Mouse (Mus musculus) liver, adult 2 months (tissue): ENCODE results near the gene Raly.

ENCODE experiments used
- CTCF ChIP-seq: fragments of 200-500 bp; IDR thresholded peaks from 2 replicates; pipeline ENCODE4 v1.5.1; 2011; ENCODE audit warnings: low read depth, low read length, control low read depth
- POLR2A ChIP-seq: fragments of 200-500 bp; IDR thresholded peaks from 2 replicates; pipeline ENCODE4 v1.6.1; 2011; ENCODE audit warnings: low read length, control low read depth; ENCODE audit not compliant: insufficient read depth; ENCODE audit errors: extremely low read depth

DNA sequence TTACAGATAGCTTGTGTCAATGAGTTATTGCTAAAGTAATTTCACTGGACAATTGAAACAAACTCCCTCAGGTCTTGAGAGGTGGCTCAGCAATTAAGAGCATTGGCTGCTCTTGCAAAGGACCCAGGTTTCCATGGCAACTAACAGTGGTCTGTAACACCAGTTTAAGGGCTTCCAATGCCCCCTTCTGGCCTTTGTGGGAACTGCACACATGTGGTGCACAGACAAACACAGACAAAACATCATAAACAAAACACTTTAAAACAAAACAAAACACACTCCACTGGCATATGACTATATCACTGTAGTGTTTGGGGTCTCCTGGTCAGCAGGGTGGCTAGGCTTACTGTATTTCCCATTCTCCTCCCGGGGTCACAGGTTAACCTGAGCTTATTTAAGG, 16.9 kb upstream of the Raly start:
- TF ChIP-seq POLR2A = no peak
- no peak; the same call in 1 of the 2 replicates for TF ChIP-seq CTCF
